Mouse (Mus musculus) lung, embryonic 16.5 days (tissue): ENCODE measurements around the gene Golph3. TPM values are rescaled to one million over a fixed set of nuclear protein-coding genes. Genes with fewer than 3 reads are reported as not detected.

ENCODE experiments used
- ATAC-seq: fragments of 200-750 bp; cut with Nextera tagmentation; 2 replicates; pipeline ENCODE4 v1.8.0; 2017; ENCODE audit warnings: low read depth, mild to moderate bottlenecking, moderate library complexity
- H3K27ac ChIP-seq: fragments of 300-500 bp; sonication (generic); 2 replicates; pipeline ENCODE4 v1.5.1; 2014; ENCODE audit warnings: mild to moderate bottlenecking, control low read depth, low read length
- H3K27me3 ChIP-seq: fragments of 300-500 bp; sonication (generic); 2 replicates; pipeline ENCODE4 v1.6.1; 2014; ENCODE audit warnings: low read depth, low read length, mixed read lengths; ENCODE audit not compliant: control insufficient read depth, insufficient read depth
- H3K36me3 ChIP-seq: fragments of 300-500 bp; sonication (generic); 2 replicates; pipeline ENCODE4 v1.6.1; 2014; ENCODE audit warnings: low read length; ENCODE audit not compliant: control insufficient read depth, insufficient read depth
- H3K4me1 ChIP-seq: fragments of 300-500 bp; sonication (generic); replicated peaks from 2 replicates; pipeline ENCODE4 v1.6.1; 2014; ENCODE audit warnings: low read length, mixed read lengths; ENCODE audit not compliant: control insufficient read depth, insufficient read depth
- H3K4me2 ChIP-seq: fragments of 300-500 bp; sonication (generic); 2 replicates; pipeline ENCODE4 v1.6.1; 2014; ENCODE audit warnings: low read depth, low read length, control low read depth
- H3K4me3 ChIP-seq: fragments of 300-500 bp; sonication (generic); 2 replicates; pipeline ENCODE4 v1.5.1; 2014; ENCODE audit warnings: mild to moderate bottlenecking, low read length, control low read depth
- H3K9ac ChIP-seq: fragments of 300-500 bp; sonication (generic); 2 replicates; pipeline ENCODE4 v1.6.1; 2014; ENCODE audit warnings: low read length, control low read depth
- H3K9me3 ChIP-seq: fragments of 300-500 bp; sonication (generic); 2 replicates; pipeline ENCODE4 v1.6.1; 2016; ENCODE audit warnings: low read length; ENCODE audit not compliant: control insufficient read depth
- WGBS: fragments of 180-500 bp; shearing (Covaris S2); extraction: QIAGEN DNeasy Blood & Tissue Kit; methylation state at CpG from one replicate; pipeline ENCODE4 v1.1.7; 2014; 5-methylcytosine and 5-hydroxymethylcytosine counted together
- polyA plus RNA-seq: library from polyadenylated mRNA; unstranded; fragments of >200 nt; fragmentation: Nextera tagmentation; extraction: Ambion mirVana; gene quantifications from 2 replicates; pipeline ENCODE4 v1.2.1, GENCODE M21; 2015

Gene Golph3
- polyA plus RNA-seq, 1 experiment from 2014 or later = 71.3 TPM

DNA sequence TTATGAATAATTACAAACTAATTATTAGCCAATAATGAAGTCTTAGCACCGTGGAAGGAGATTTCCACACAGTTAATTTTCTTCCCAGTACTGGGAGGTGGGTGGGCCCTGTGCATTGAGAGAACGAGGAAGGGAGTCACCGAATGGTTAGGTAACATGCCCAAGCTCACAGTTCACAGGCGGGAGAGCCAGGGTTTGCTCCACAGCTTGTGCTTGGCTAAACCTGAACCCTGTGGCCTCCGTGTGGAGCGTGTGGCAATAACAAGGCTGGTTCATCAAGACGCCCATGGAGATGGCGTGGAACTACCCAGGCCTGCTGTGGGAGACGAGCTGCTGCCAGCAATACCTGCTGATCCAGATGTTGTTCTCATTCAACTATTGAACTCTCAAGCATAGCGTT lies 56.5 kb downstream of the Golph3 start:
- Histone ChIP-seq H3K27me3 (no peaks in the 10 kb centered on the region), H3K4me3 (no peak overlapping the region), H3K4me1 (peaks cover 14% of the 10 kb centered on the region), H3K36me3 (no peaks in the 10 kb centered on the region), H3K4me2 (no peak overlapping the region), H3K9me3 (no peaks in the 10 kb centered on the region), H3K27ac (no peak overlapping the region), H3K9ac (no peak overlapping the region)
- no peak for ATAC-seq
- WGBS = 77% methylated on average over 10 of the region's 10 CpGs

- H3K9me3 ChIP-seq = no peaks in the 10 kb centered on the region
- WGBS = 88% methylated on average over 3 of the region's 3 CpGs
Measured at GRCm38 (mm10) chr15:12380057-12380456, 58.8 kb downstream of the Golph3 start.

DNA sequence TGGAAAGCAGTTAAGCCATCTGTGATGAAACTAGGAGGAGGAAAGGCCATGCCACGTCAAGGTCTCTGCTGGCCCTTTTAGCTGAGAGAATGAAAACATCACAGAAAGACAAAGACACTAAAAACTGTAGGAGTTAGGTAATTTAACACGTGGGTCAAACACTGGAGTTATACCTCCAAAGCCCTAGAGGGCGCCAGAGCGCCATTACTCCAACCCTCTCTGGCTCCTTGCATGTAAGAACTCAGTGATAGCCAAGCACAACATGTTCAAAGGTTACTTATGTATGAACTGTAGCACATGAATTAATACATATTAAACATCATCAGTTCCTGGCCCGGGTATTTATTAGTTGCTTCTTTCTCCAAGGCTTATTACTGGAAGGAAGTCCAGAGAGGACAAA lies 59.3 kb downstream of the Golph3 start:
- no peak for ATAC-seq
- Histone ChIP-seq H3K4me3 (no peak overlapping the region), H3K27ac (no peak overlapping the region), H3K4me2 (no peak overlapping the region), H3K36me3 (no peaks in the 10 kb centered on the region), H3K9ac (no peak overlapping the region), H3K4me1 (peaks cover 12% of the 10 kb centered on the region), H3K9me3 (no peaks in the 10 kb centered on the region), H3K27me3 (no peaks in the 10 kb centered on the region)
- 59% methylated on average over 5 of the region's 5 CpGs for WGBS

More at GRCm38 (mm10) chr15:12380057-12380456, 58.8 kb downstream of the Golph3 start:
- Histone ChIP-seq H3K4me3 (no peak overlapping the region), H3K27me3 (no peaks in the 10 kb centered on the region), H3K36me3 (no peaks in the 10 kb centered on the region), H3K27ac (no peak overlapping the region), H3K4me2 (no peak overlapping the region), H3K9ac (no peak overlapping the region), H3K4me1 (peaks cover 14% of the 10 kb centered on the region)
- ATAC-seq = no peak

GRCm38 (mm10) chr15:12384679-12385078 lies 63.4 kb downstream of the Golph3 start:
- no peaks in the 10 kb centered on the region for H3K4me1 ChIP-seq
- no peak for ATAC-seq
- no peak overlapping the region for H3K9ac ChIP-seq
- H3K27me3 ChIP-seq = no peaks in the 10 kb centered on the region
- H3K4me3 ChIP-seq = no peak overlapping the region
- H3K9me3 ChIP-seq = no peaks in the 10 kb centered on the region
- no peaks in the 10 kb centered on the region for H3K36me3 ChIP-seq
- H3K4me2 ChIP-seq = no peak overlapping the region
- WGBS = 52% methylated on average over 12 of the region's 13 CpGs
- no peak overlapping the region for H3K27ac ChIP-seq

- Histone ChIP-seq H3K4me3 (no peak overlapping the region), H3K27ac (no peak overlapping the region), H3K4me2 (no peak overlapping the region), H3K4me1 (no peaks in the 10 kb centered on the region), H3K36me3 (no peaks in the 10 kb centered on the region), H3K9me3 (no peaks in the 10 kb centered on the region), H3K9ac (no peak overlapping the region), H3K27me3 (no peaks in the 10 kb centered on the region)
- ATAC-seq = no peak
- WGBS = 80% methylated on average over 15 of the region's 15 CpGs
Measured at GRCm38 (mm10) chr15:12388726-12389489, 67.7 kb downstream of the Golph3 start.

DNA sequence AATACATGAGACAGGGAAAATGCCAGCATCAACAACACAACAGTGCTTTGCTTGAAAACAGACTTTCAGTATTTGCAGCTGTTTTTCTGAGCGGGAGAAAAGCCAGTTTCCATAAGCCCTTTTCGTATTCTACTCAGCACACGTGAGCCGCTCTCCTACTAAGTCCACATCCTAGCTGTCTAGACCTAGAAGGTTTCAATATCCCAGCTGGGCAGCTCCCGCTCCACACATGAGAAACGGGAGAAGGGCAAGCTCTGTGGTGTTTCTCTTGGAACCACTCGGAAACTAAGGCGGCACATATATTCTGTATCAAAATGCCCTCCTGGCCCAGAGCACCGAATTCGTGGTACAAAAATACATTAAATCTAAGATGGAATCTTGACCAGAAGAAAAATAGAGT lies 73.5 kb downstream of the Golph3 start:
- Histone ChIP-seq H3K4me2 (no peak overlapping the region), H3K4me3 (no peak overlapping the region), H3K27ac (no peak overlapping the region), H3K36me3 (no peaks in the 10 kb centered on the region; the same call in 1 of the 2 replicates), H3K4me1 (no peaks in the 10 kb centered on the region), H3K9ac (no peak overlapping the region), H3K27me3 (no peaks in the 10 kb centered on the region), H3K9me3 (no peaks in the 10 kb centered on the region)
- no peak for ATAC-seq
- 89% methylated on average over 10 of the region's 10 CpGs for WGBS

- H3K4me2 ChIP-seq = no peak overlapping the region
- ATAC-seq = no peak
- H3K36me3 ChIP-seq = no peaks in the 10 kb centered on the region; the same call in 1 of the 2 replicates
- no peaks in the 10 kb centered on the region for H3K9me3 ChIP-seq
- WGBS = 57% methylated on average over 6 of the region's 6 CpGs
- H3K27ac ChIP-seq = no peak overlapping the region
- H3K27me3 ChIP-seq = no peaks in the 10 kb centered on the region
- no peak overlapping the region for H3K9ac ChIP-seq
- no peaks in the 10 kb centered on the region for H3K4me1 ChIP-seq
- no peak overlapping the region for H3K4me3 ChIP-seq
Measured at GRCm38 (mm10) chr15:12397032-12397431, 75.8 kb downstream of the Golph3 start.

Other genes with a start within 250 kb of the Golph3 start
- gene Zfr, start 203.6 kb upstream of the Golph3 start, polyA plus RNA-seq = 106 and 109 TPM in 2 replicates
- 19.7 and 21.1 TPM in 2 replicates for gene Mtmr12, start 116.4 kb upstream of the Golph3 start, polyA plus RNA-seq
- gene 1810049J17Rik, start 449 bp downstream of the Golph3 start, polyA plus RNA-seq = 0.67 TPM in 1 of 2 replicates, not detected in the other